Mouse (Mus musculus): ENCODE results near the gene Gnptab.

DNA sequence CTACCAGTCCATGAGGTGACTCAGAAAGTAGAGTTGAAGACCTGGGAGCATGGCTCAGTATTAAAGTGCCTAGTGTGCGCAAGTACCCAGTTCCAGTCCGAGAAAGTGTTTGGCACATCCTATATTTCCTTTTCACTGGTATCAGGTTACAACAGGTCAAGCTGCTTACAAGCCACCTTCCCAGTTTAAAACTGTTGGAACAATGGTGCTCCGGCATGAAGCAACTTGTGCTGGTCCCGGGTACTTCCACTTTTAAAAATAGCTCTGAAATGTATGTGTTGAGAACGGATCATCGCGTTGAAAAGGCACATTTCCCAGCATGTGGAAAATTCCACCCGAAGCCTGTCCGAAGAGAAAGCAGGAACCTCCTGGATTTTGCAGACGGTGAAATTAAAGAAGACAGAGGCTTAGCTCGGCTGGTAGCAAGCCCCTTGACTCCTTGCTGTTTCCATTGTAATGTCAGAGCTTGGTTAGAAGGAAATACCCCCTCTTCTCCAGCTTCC lies 33.0 kb upstream of the Gnptab start:
- TF ChIP-seq CTCF (IDR thresholded peaks at IDR 0.05; ENCODE audit: borderline replicate concordance, insufficient read depth, low read depth, low read length) (no peak), POLR2A (IDR thresholded peaks at IDR 0.05; ENCODE audit: borderline replicate concordance, insufficient read depth, low read length) (no peak)

Data from cerebellum, adult 2 months (tissue).